Mouse (Mus musculus): Measurements from ENCODE around the gene Xirp1. TPM values are rescaled to one million over a fixed set of nuclear protein-coding genes. Genes with fewer than 3 reads are reported as not detected.
A peak's percentile ranks its signal among the peaks of the same experiment; 100 is the strongest.
"Not testable (repeated sequence)": the region's sequence is repeated elsewhere in the genome, so short reads cannot be mapped to it uniquely, and the experiment has no call there.

Xirp1 gene
- polyA plus RNA-seq, 1 experiment from 2014 or later: 47.2 TPM

GRCm38 (mm10) chr9:120020285-120020890 lies 3.0 kb downstream of the Xirp1 start:
- Histone ChIP-seq H3K27ac (replicated peaks) (peak overlapping the region; percentile 99), H3K27me3 (replicated peaks) (no peaks in the 10 kb centered on the region), H3K9me3 (no peaks in the 10 kb centered on the region), H3K9ac (peak overlapping the region; percentile 94), H3K4me2 (peak overlapping the region; percentile 76), H3K36me3 (peaks cover 45% of the 10 kb centered on the region), H3K4me3 (peak overlapping the region; percentile 72), H3K4me1 (peaks cover 69% of the 10 kb centered on the region)
- ATAC-seq (ENCODE audit: extremely low read depth, insufficient number of reproducible peaks, low FRiP score, low TSS enrichment): no peak
- 20% methylated on average over 7 of the region's 7 CpGs for WGBS

- peaks cover 83% of the 10 kb centered on the region for H3K4me1 ChIP-seq
- H3K4me3 ChIP-seq: no peak overlapping the region
- H3K9me3 ChIP-seq: no peaks in the 10 kb centered on the region
- WGBS: 69% methylated on average over 10 of the region's 10 CpGs
- H3K4me2 ChIP-seq: no peak overlapping the region
- no peak for ATAC-seq (ENCODE audit: extremely low read depth, insufficient number of reproducible peaks, low FRiP score, low TSS enrichment)
- H3K27ac ChIP-seq (replicated peaks): no peak overlapping the region
- H3K27me3 ChIP-seq (replicated peaks): no peaks in the 10 kb centered on the region
- H3K36me3 ChIP-seq: peaks cover 78% of the 10 kb centered on the region
- no peak overlapping the region for H3K9ac ChIP-seq
Measured at GRCm38 (mm10) chr9:120016956-120017355, 6.4 kb downstream of the Xirp1 start.

GRCm38 (mm10) chr9:120014828-120015227 lies 8.6 kb downstream of the Xirp1 start:
- no peak for ATAC-seq (ENCODE audit: extremely low read depth, insufficient number of reproducible peaks, low FRiP score, low TSS enrichment)
- Histone ChIP-seq H3K4me1 (peaks cover 83% of the 10 kb centered on the region), H3K4me3 (no peak overlapping the region), H3K4me2 (no peak overlapping the region), H3K27me3 (replicated peaks) (no peaks in the 10 kb centered on the region), H3K9ac (peak overlapping the region; percentile 44; the same call in 1 of the 2 replicates), H3K36me3 (peaks cover 77% of the 10 kb centered on the region), H3K9me3 (no peaks in the 10 kb centered on the region), H3K27ac (replicated peaks) (no peak overlapping the region)
- 51% methylated on average over 6 of the region's 6 CpGs for WGBS

- Histone ChIP-seq H3K27ac (replicated peaks) (peak overlapping the region; percentile 48), H3K27me3 (replicated peaks) (no peaks in the 10 kb centered on the region), H3K9ac (peak overlapping the region; percentile 58; the same call in 1 of the 2 replicates), H3K36me3 (peaks cover 62% of the 10 kb centered on the region), H3K4me2 (no peak overlapping the region), H3K9me3 (no peaks in the 10 kb centered on the region), H3K4me3 (no peak overlapping the region), H3K4me1 (peaks cover 70% of the 10 kb centered on the region)
- 61% methylated on average over 11 of the region's 11 CpGs for WGBS
- no peak for ATAC-seq (ENCODE audit: extremely low read depth, insufficient number of reproducible peaks, low FRiP score, low TSS enrichment)
Measured at GRCm38 (mm10) chr9:120013251-120013820, 10.1 kb downstream of the Xirp1 start.

- Histone ChIP-seq H3K27me3 (replicated peaks) (no peaks in the 10 kb centered on the region), H3K36me3 (peaks cover 59% of the 10 kb centered on the region), H3K9ac (no peak overlapping the region), H3K4me2 (no peak overlapping the region), H3K9me3 (peaks cover 4% of the 10 kb centered on the region; the same call in 1 of the 2 replicates), H3K27ac (replicated peaks) (peak overlapping the region; percentile 48), H3K4me3 (no peak overlapping the region), H3K4me1 (peaks cover 66% of the 10 kb centered on the region)
- ATAC-seq (ENCODE audit: extremely low read depth, insufficient number of reproducible peaks, low FRiP score, low TSS enrichment): no peak
- WGBS: 80% methylated on average over 5 of the region's 5 CpGs
Measured at GRCm38 (mm10) chr9:120012781-120013180, 10.6 kb downstream of the Xirp1 start.

GRCm38 (mm10) chr9:120012161-120012560 lies 11.2 kb downstream of the Xirp1 start:
- H3K4me3 ChIP-seq; H3K4me2 ChIP-seq; H3K9me3 ChIP-seq; H3K9ac ChIP-seq; H3K27me3 ChIP-seq (replicated peaks); ATAC-seq (ENCODE audit: extremely low read depth, insufficient number of reproducible peaks, low FRiP score, low TSS enrichment): not testable (repeated sequence)
- peak overlapping the region; percentile 89 for H3K27ac ChIP-seq (replicated peaks)
- 66% methylated on average over 6 of the region's 6 CpGs for WGBS
- peaks cover 60% of the 10 kb centered on the region for H3K4me1 ChIP-seq
- H3K36me3 ChIP-seq: peaks cover 54% of the 10 kb centered on the region

GRCm38 (mm10) chr9:120011533-120011932 lies 11.9 kb downstream of the Xirp1 start:
- peak; percentile 22; the same call in 1 of the 2 replicates for ATAC-seq (ENCODE audit: extremely low read depth, insufficient number of reproducible peaks, low FRiP score, low TSS enrichment)
- peak overlapping the region; percentile 89 for H3K27ac ChIP-seq (replicated peaks)
- H3K36me3 ChIP-seq: peaks cover 48% of the 10 kb centered on the region
- peaks cover 53% of the 10 kb centered on the region for H3K4me1 ChIP-seq
- no peaks in the 10 kb centered on the region for H3K27me3 ChIP-seq (replicated peaks)
- WGBS: under 1% methylated on average over 10 of the region's 10 CpGs
- peak overlapping the region; percentile 65 for H3K9ac ChIP-seq
- peaks cover 4% of the 10 kb centered on the region; the same call in 1 of the 2 replicates for H3K9me3 ChIP-seq
- peak overlapping the region; percentile 48 for H3K4me3 ChIP-seq
- H3K4me2 ChIP-seq: peak overlapping the region; percentile 72

- ATAC-seq (ENCODE audit: extremely low read depth, insufficient number of reproducible peaks, low FRiP score, low TSS enrichment): peak; percentile 94
- Histone ChIP-seq H3K9me3 (peaks cover 4% of the 10 kb centered on the region; the same call in 1 of the 2 replicates), H3K9ac (peak overlapping the region; percentile 65), H3K4me3 (peak overlapping the region; percentile 48), H3K36me3 (peaks cover 42% of the 10 kb centered on the region), H3K4me1 (peaks cover 48% of the 10 kb centered on the region), H3K4me2 (peak overlapping the region; percentile 72), H3K27me3 (replicated peaks) (no peaks in the 10 kb centered on the region), H3K27ac (replicated peaks) (peak overlapping the region; percentile 89)
- 2% methylated on average over 54 of the region's 60 CpGs for WGBS
Measured at GRCm38 (mm10) chr9:120010781-120011511, 12.5 kb downstream of the Xirp1 start.

- no peak for ATAC-seq (ENCODE audit: extremely low read depth, insufficient number of reproducible peaks, low FRiP score, low TSS enrichment)
- WGBS: 95% methylated on average over 3 of the region's 3 CpGs
- peaks cover 4% of the 10 kb centered on the region; the same call in 1 of the 2 replicates for H3K9me3 ChIP-seq
Measured at GRCm38 (mm10) chr9:120009871-120010270, 13.5 kb downstream of the Xirp1 start.

GRCm38 (mm10) chr9:120009226-120009841 lies 14.1 kb downstream of the Xirp1 start:
- Histone ChIP-seq H3K9ac (no peak overlapping the region), H3K4me3 (no peak overlapping the region), H3K36me3 (peaks cover 26% of the 10 kb centered on the region), H3K9me3 (peaks cover 4% of the 10 kb centered on the region; the same call in 1 of the 2 replicates), H3K27ac (replicated peaks) (0 out of 2 replicates have a peak overlapping the region, but pooled peaks have one; percentile 89), H3K27me3 (replicated peaks) (no peaks in the 10 kb centered on the region), H3K4me1 (peaks cover 33% of the 10 kb centered on the region), H3K4me2 (no peak overlapping the region)
- ATAC-seq (ENCODE audit: extremely low read depth, insufficient number of reproducible peaks, low FRiP score, low TSS enrichment): no peak
- 75% methylated on average over 7 of the region's 7 CpGs for WGBS

More at GRCm38 (mm10) chr9:120009871-120010270, 13.5 kb downstream of the Xirp1 start:
- Histone ChIP-seq H3K4me1 (peaks cover 38% of the 10 kb centered on the region), H3K27ac (replicated peaks) (peak overlapping the region; percentile 89; the same call in 1 of the 2 replicates), H3K36me3 (peaks cover 31% of the 10 kb centered on the region), H3K9ac (no peak overlapping the region), H3K4me2 (no peak overlapping the region), H3K4me3 (no peak overlapping the region), H3K27me3 (replicated peaks) (no peaks in the 10 kb centered on the region)

GRCm38 (mm10) chr9:120007833-120008232 lies 15.6 kb downstream of the Xirp1 start:
- WGBS: 81% methylated on average over 1 of the region's 1 CpGs
- Histone ChIP-seq H3K4me1 (peaks cover 24% of the 10 kb centered on the region), H3K27me3 (replicated peaks) (no peaks in the 10 kb centered on the region), H3K4me3 (no peak overlapping the region), H3K4me2 (no peak overlapping the region), H3K9ac (no peak overlapping the region), H3K36me3 (peaks cover 11% of the 10 kb centered on the region), H3K27ac (replicated peaks) (no peak overlapping the region), H3K9me3 (peaks cover 4% of the 10 kb centered on the region; the same call in 1 of the 2 replicates)
- ATAC-seq (ENCODE audit: extremely low read depth, insufficient number of reproducible peaks, low FRiP score, low TSS enrichment): no peak

Data from heart, embryonic 13.5 days (tissue).